Mouse (Mus musculus) liver, adult 2 months (tissue): ENCODE results near the gene Phc2.

Experiments used
- CTCF ChIP-seq: fragments of 200-500 bp; IDR thresholded peaks from 2 replicates; pipeline ENCODE4 v1.5.1; 2011; ENCODE audit warnings: low read depth, low read length, control low read depth
- POLR2A ChIP-seq: fragments of 200-500 bp; IDR thresholded peaks from 2 replicates; pipeline ENCODE4 v1.6.1; 2011; ENCODE audit warnings: low read length, control low read depth; ENCODE audit not compliant: insufficient read depth; ENCODE audit errors: extremely low read depth

GRCm38 (mm10) chr4:128723431-128723830 is 68.9 kb downstream of the Phc2 start:
- no peak for TF ChIP-seq POLR2A
- TF ChIP-seq CTCF = no peak
